Mouse (Mus musculus) MEL (cell line): ENCODE data around the gene Dhrs13. TPM values are rescaled to one million over a fixed set of nuclear protein-coding genes. Genes with fewer than 3 reads are reported as not detected.

ENCODE experiments used
- DNase-seq: peaks from one replicate; pipeline ENCODE4 v3.0.0; 2011; ENCODE audit warnings: low read depth, low spot score
- H3K27ac ChIP-seq: 2 replicates; pipeline ENCODE4 v1.5.1; 2012; ENCODE audit warnings: low read depth, mild to moderate bottlenecking, control low read depth, low read length, moderate library complexity; ENCODE audit not compliant: control insufficient read depth
- H3K27me3 ChIP-seq, 2 experiments: fragments of 150-350 bp in 1 of 2; sonication (generic) in 1 of 2; 2 replicates each; pipeline ENCODE4 v1.6.1; 2012; ENCODE audit warnings: low read length in 2 of 2, mild to moderate bottlenecking in 2 of 2, improper control_type of control experiment in 1 of 2, moderate library complexity in 1 of 2; ENCODE audit not compliant: insufficient read depth in 2 of 2, control insufficient read depth in 1 of 2
- H3K36me3 ChIP-seq, 2 experiments: 2 replicates each; pipeline ENCODE4 v1.6.1; 2012 to 2014; ENCODE audit warnings: low read length in 2 of 2, improper control_type of control experiment in 1 of 2, inconsistent platforms in 1 of 2, mild to moderate bottlenecking in 1 of 2; ENCODE audit not compliant: insufficient read depth in 2 of 2, control insufficient read depth in 1 of 2
- H3K4me1 ChIP-seq, 2 experiments: fragments of 150-350 bp in 1 of 2; sonication (generic) in 1 of 2; 2 replicates each; pipeline ENCODE4 v1.6.1; 2012; ENCODE audit warnings: low read length in 2 of 2, improper control_type of control experiment in 1 of 2, mild to moderate bottlenecking in 1 of 2; ENCODE audit not compliant: insufficient read depth in 2 of 2, control insufficient read depth in 1 of 2
- H3K4me3 ChIP-seq, 2 experiments: fragments of 150-350 bp in 1 of 2; sonication (generic) in 1 of 2; 2 replicates each; pipeline ENCODE4 v1.5.1; 2012; ENCODE audit warnings: low read depth in 2 of 2, low read length in 2 of 2, mild to moderate bottlenecking in 2 of 2, moderate library complexity in 2 of 2, control low read depth in 1 of 2, improper control_type of control experiment in 1 of 2; ENCODE audit not compliant: control insufficient read depth in 1 of 2, insufficient read depth in 1 of 2
- H3K79me2 ChIP-seq: 2 replicates; pipeline ENCODE4 v1.6.1; 2012; ENCODE audit warnings: mild to moderate bottlenecking, low read length, moderate library complexity; ENCODE audit not compliant: control insufficient read depth, poor library complexity, insufficient read depth
- H3K9ac ChIP-seq: 2 replicates; pipeline ENCODE4 v1.6.1; 2012; ENCODE audit warnings: low read depth, mild to moderate bottlenecking, control low read depth, low read length, moderate library complexity; ENCODE audit not compliant: control insufficient read depth, poor library complexity, severe bottlenecking
- H3K9me3 ChIP-seq: fragments of 150-350 bp; sonication (generic); replicated peaks from 2 replicates; pipeline ENCODE4 v1.6.1; 2012; ENCODE audit warnings: mild to moderate bottlenecking, low read length, improper control_type of control experiment, moderate library complexity; ENCODE audit not compliant: insufficient read depth
- BHLHE40 ChIP-seq: IDR thresholded peaks from 2 replicates; pipeline ENCODE4 v1.6.1; 2012; ENCODE audit warnings: low read depth, mild to moderate bottlenecking, inconsistent platforms, low read length, improper control_type of control experiment, borderline replicate concordance
- CHD1 ChIP-seq: IDR thresholded peaks from 2 replicates; pipeline ENCODE4 v1.6.1; 2012; ENCODE audit warnings: low read depth, mild to moderate bottlenecking, inconsistent platforms, low read length, improper control_type of control experiment
- ETS1 ChIP-seq: IDR thresholded peaks from 2 replicates; pipeline ENCODE4 v1.6.1; 2012; ENCODE audit warnings: low read depth, mild to moderate bottlenecking, inconsistent platforms, low read length, improper control_type of control experiment, moderate library complexity
- HCFC1 ChIP-seq: IDR thresholded peaks from 2 replicates; pipeline ENCODE4 v1.6.1; 2012; ENCODE audit warnings: low read depth, mild to moderate bottlenecking, inconsistent platforms, low read length, improper control_type of control experiment, moderate library complexity
- KAT2A ChIP-seq: conservative IDR thresholded peaks from 2 replicates; pipeline ENCODE4 v1.6.1; 2012; ENCODE audit warnings: low read depth, low read length, improper control_type of control experiment, inconsistent platforms
- MAZ ChIP-seq: IDR thresholded peaks from 2 replicates; pipeline ENCODE4 v1.6.1; 2012; ENCODE audit warnings: low read depth, mild to moderate bottlenecking, inconsistent platforms, low read length, improper control_type of control experiment
- MYC ChIP-seq: IDR thresholded peaks from 2 replicates; pipeline ENCODE4 v1.6.1; 2011; ENCODE audit warnings: low read depth, mild to moderate bottlenecking, low read length, improper control_type of control experiment, moderate library complexity
- NRF1 ChIP-seq: IDR thresholded peaks from 2 replicates; pipeline ENCODE4 v1.6.1; 2014; ENCODE audit warnings: low read depth, mild to moderate bottlenecking, inconsistent platforms, low read length, improper control_type of control experiment, moderate library complexity; ENCODE audit not compliant: poor library complexity, insufficient read depth, severe bottlenecking
- POLR2AphosphoS2 ChIP-seq: IDR thresholded peaks from 2 replicates; pipeline ENCODE4 v1.6.1; 2011; ENCODE audit warnings: low read length, improper control_type of control experiment
- RAD21 ChIP-seq: IDR thresholded peaks from 2 replicates; pipeline ENCODE4 v1.6.1; 2011; ENCODE audit warnings: mild to moderate bottlenecking, low read depth, low read length, improper control_type of control experiment
- RCOR1 ChIP-seq: IDR thresholded peaks from 2 replicates; pipeline ENCODE4 v1.6.1; 2012; ENCODE audit warnings: low read depth, mild to moderate bottlenecking, inconsistent platforms, low read length, improper control_type of control experiment
- SIN3A ChIP-seq: IDR thresholded peaks from 2 replicates; pipeline ENCODE4 v1.6.1; 2012; ENCODE audit warnings: low read length, improper control_type of control experiment, inconsistent platforms
- TAL1 ChIP-seq: IDR thresholded peaks from 2 replicates; pipeline ENCODE4 v1.6.1; 2012; ENCODE audit warnings: mild to moderate bottlenecking, inconsistent platforms, low read length, moderate library complexity, mixed read lengths
- ZNF384 ChIP-seq: IDR thresholded peaks from 2 replicates; pipeline ENCODE4 v1.6.1; 2012; ENCODE audit warnings: low read depth, mild to moderate bottlenecking, inconsistent platforms, low read length, improper control_type of control experiment
- polyA plus RNA-seq, 2 experiments: library from polyadenylated mRNA; stranded (reverse) in 1 of 2; unstranded in 1 of 2; fragments of >175 nt in 1 of 2; fragments of >200 nt in 1 of 2; gene quantifications; 2 replicates each; pipeline versions ENCODE4 v1.2.1 to v1.2.4; 2012; ENCODE audit warnings: low replicate concordance in 2 of 2, low read depth in 1 of 2; ENCODE audit not compliant: insufficient read length in 2 of 2, insufficient read depth in 1 of 2, missing spikeins in 1 of 2
- total RNA-seq: library from RNA; depleted of rRNA; stranded (reverse); fragments of 300-350 nt; gene quantifications from 2 replicates; pipeline ENCODE4 v1.2.3, GENCODE M21; 2012

Dhrs13 gene
- total and polyA plus RNA-seq, 3 experiments, result 27.9 to 36.7 TPM; not detected in 1

GRCm38 (mm10) chr11:78030600-78030999 is 1.5 kb upstream of the Dhrs13 start (continued):
- no peak for TF ChIP-seq ZNF384

GRCm38 (mm10) chr11:78031389-78031788 is 691 bp upstream of the Dhrs13 start:
- peak overlapping the region; percentile 87 for H3K9ac ChIP-seq
- TF ChIP-seq SIN3A (no peak), BHLHE40 (no peak), POLR2AphosphoS2 (peak; percentile 89; the same call in 1 of the 2 replicates), CHD1 (no peak)
- TF ChIP-seq, all 39 proteins: peak for 1
- Histone ChIP-seq H3K36me3 (peaks cover under 1 to 12% of the 10 kb centered on the region in 2 experiments; a peak in 3 of 4 replicates), H3K4me1 (peaks cover 6 to 12% of the 10 kb centered on the region in 2 experiments), H3K79me2 (peaks cover 8% of the 10 kb centered on the region; the same call in 1 of the 2 replicates), H3K27ac (peak overlapping the region; percentile 38), H3K9me3 (no peaks in the 10 kb centered on the region), H3K4me3 (peak overlapping the region; percentile 37 to 56; a peak in 3 of 4 replicates), H3K27me3 (no peaks in the 10 kb centered on the region)
- DNase-seq, result no peak

- peaks cover 6 to 12% of the 10 kb centered on the region in 2 experiments for H3K4me1 ChIP-seq
- no peak overlapping the region for H3K27ac ChIP-seq
- peaks cover 0 to 12% of the 10 kb centered on the region in 2 experiments; a peak in 3 of 4 replicates for H3K36me3 ChIP-seq
- H3K9ac ChIP-seq, result peak overlapping the region; percentile 87
- H3K79me2 ChIP-seq, result peaks cover 8% of the 10 kb centered on the region; the same call in 1 of the 2 replicates
- H3K27me3 ChIP-seq, result no peaks in the 10 kb centered on the region
- peak; percentile 17; the same call in 1 of the 2 replicates for TF ChIP-seq RCOR1
- TF ChIP-seq BHLHE40, result no peak
- TF ChIP-seq RAD21, result no peak
- DNase-seq, result no peak
- no peaks in the 10 kb centered on the region for H3K9me3 ChIP-seq
- H3K4me3 ChIP-seq, result peak overlapping the region; percentile 56 to 93
Observed at GRCm38 (mm10) chr11:78032809-78033195, 722 bp downstream of the Dhrs13 start.

- TF ChIP-seq ETS1 (no peak), MAZ (no peak), HCFC1 (no peak), MYC (no peak), TAL1 (no peak), KAT2A (no peak), ZNF384 (no peak), NRF1 (no peak)
- H3K79me2 ChIP-seq, result peaks cover 8% of the 10 kb centered on the region; the same call in 1 of the 2 replicates
- no peak for DNase-seq
- H3K36me3 ChIP-seq, result peaks cover 0 to 12% of the 10 kb centered on the region in 2 experiments; a peak in 3 of 4 replicates
- no peak overlapping the region for H3K4me3 ChIP-seq
- no peak overlapping the region for H3K27ac ChIP-seq
- peaks cover 6 to 12% of the 10 kb centered on the region in 2 experiments for H3K4me1 ChIP-seq
- H3K27me3 ChIP-seq, result no peaks in the 10 kb centered on the region
- H3K9me3 ChIP-seq, result no peaks in the 10 kb centered on the region
- H3K9ac ChIP-seq, result no peak overlapping the region
Observed at GRCm38 (mm10) chr11:78033931-78034617, 2.0 kb downstream of the Dhrs13 start.
